Mouse (Mus musculus) bone marrow, adult 2 months (tissue): ENCODE measurements around the gene Alpl.

Experiments used
- CTCF ChIP-seq: fragments of 200-500 bp; IDR thresholded peaks from 2 replicates; pipeline ENCODE4 v1.5.1; 2011; ENCODE audit warnings: low read length, control low read depth; ENCODE audit not compliant: control insufficient read depth, insufficient read depth
- POLR2A ChIP-seq: fragments of 200-500 bp; IDR thresholded peaks from 2 replicates; pipeline ENCODE4 v1.6.1; 2011; ENCODE audit warnings: low read depth, mild to moderate bottlenecking, control low read depth, low read length, borderline replicate concordance; ENCODE audit not compliant: control insufficient read depth

DNA sequence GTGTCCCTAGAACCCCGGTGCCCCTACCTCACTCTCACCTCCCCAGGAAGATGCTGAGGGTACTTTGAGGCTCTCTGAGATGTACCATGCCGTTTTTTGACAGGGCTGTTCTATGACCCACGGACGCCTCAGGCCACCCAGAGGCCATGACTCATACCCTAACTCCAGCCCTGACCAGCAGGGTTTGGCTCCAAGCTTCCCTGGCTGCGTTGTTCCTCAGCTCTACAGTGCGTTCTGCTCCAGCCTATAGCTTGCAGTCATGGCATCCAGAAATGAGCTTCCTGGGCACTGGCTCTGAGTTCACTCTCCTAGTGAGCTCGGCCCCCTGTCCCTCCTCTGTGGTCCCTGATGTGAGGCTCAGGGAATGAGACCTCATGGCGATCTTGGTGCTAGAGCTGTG is 65.4 kb downstream of the Alpl start:
- TF ChIP-seq POLR2A (no peak), CTCF (no peak)
